Mouse (Mus musculus) kidney, embryonic 15.5 days (tissue): ENCODE measurements around the gene Gm14862. TPM values are rescaled to one million over a fixed set of nuclear protein-coding genes. Genes with fewer than 3 reads are reported as not detected.

Experiments used
- ATAC-seq: fragments of 200-750 bp; cut with Nextera tagmentation; replicated peaks from 2 replicates; pipeline ENCODE4 v1.8.0; 2017; ENCODE audit warnings: moderate TSS enrichment; ENCODE audit not compliant: low FRiP score
- H3K27ac ChIP-seq: fragments of 300-500 bp; sonication (generic); 2 replicates; pipeline ENCODE4 v1.5.1; 2015; ENCODE audit warnings: mild to moderate bottlenecking, inconsistent platforms
- H3K27me3 ChIP-seq: fragments of 300-500 bp; sonication (generic); 2 replicates; pipeline ENCODE4 v1.6.1; 2015; ENCODE audit warnings: inconsistent platforms
- H3K36me3 ChIP-seq: fragments of 300-500 bp; sonication (generic); 2 replicates; pipeline ENCODE4 v1.6.1; 2015; ENCODE audit warnings: inconsistent platforms
- H3K4me1 ChIP-seq: fragments of 300-500 bp; sonication (generic); 2 replicates; pipeline ENCODE4 v1.6.1; 2015; ENCODE audit warnings: inconsistent platforms
- H3K4me2 ChIP-seq: fragments of 300-500 bp; sonication (generic); 2 replicates; pipeline ENCODE4 v1.6.1; 2015; ENCODE audit warnings: moderate library complexity, mild to moderate bottlenecking, inconsistent platforms
- H3K4me3 ChIP-seq: fragments of 300-500 bp; sonication (generic); replicated peaks from 2 replicates; pipeline ENCODE4 v1.5.1; 2015; ENCODE audit warnings: mild to moderate bottlenecking, inconsistent platforms
- H3K9ac ChIP-seq: fragments of 300-500 bp; sonication (generic); 2 replicates; pipeline ENCODE4 v1.6.1; 2015; ENCODE audit warnings: mild to moderate bottlenecking, inconsistent platforms
- H3K9me3 ChIP-seq: fragments of 300-500 bp; sonication (generic); replicated peaks from 2 replicates; pipeline ENCODE4 v1.6.1; 2016; ENCODE audit warnings: inconsistent platforms
- WGBS: fragments of 180-500 bp; shearing (Covaris S2); methylation state at CpG from one replicate; pipeline ENCODE4 v1.1.7; 2015; ENCODE audit warnings: mixed read lengths; 5-methylcytosine and 5-hydroxymethylcytosine counted together
- polyA plus RNA-seq: library from polyadenylated mRNA; unstranded; fragments of >200 nt; fragmentation: Nextera tagmentation; extraction: Ambion mirVana; gene quantifications from 2 replicates; pipeline ENCODE4 v1.2.1, GENCODE M21; 2015

Gm14862 gene
- polyA plus RNA-seq, 1 experiment from 2014 or later, result 0.27 TPM

GRCm38 (mm10) chrX:9216244-9216643 lies 40.5 kb downstream of the Gm14862 start:
- Histone ChIP-seq H3K4me2 (no peak overlapping the region), H3K27ac (no peak overlapping the region), H3K4me3 (no peak overlapping the region), H3K36me3 (no peaks in the 10 kb centered on the region), H3K9ac (no peak overlapping the region), H3K4me1 (no peaks in the 10 kb centered on the region), H3K9me3 (no peaks in the 10 kb centered on the region), H3K27me3 (no peaks in the 10 kb centered on the region)
- 88% methylated on average over 2 of the region's 2 CpGs for WGBS
- ATAC-seq, result no peak

- Histone ChIP-seq H3K36me3 (no peaks in the 10 kb centered on the region), H3K9ac (no peak overlapping the region), H3K4me1 (no peaks in the 10 kb centered on the region; the same call in 1 of the 2 replicates), H3K27ac (no peak overlapping the region), H3K9me3 (no peaks in the 10 kb centered on the region), H3K4me2 (no peak overlapping the region), H3K27me3 (peaks cover 3% of the 10 kb centered on the region), H3K4me3 (no peak overlapping the region)
- ATAC-seq, result no peak
- WGBS, result 64% methylated on average over 2 of the region's 2 CpGs
Measured at GRCm38 (mm10) chrX:9205121-9205520, 51.6 kb downstream of the Gm14862 start.

GRCm38 (mm10) chrX:9202781-9203405 lies 53.8 kb downstream of the Gm14862 start:
- WGBS, result 49% methylated on average over 7 of the region's 7 CpGs
- ATAC-seq, result no peak
- H3K27me3 ChIP-seq, result peaks cover 17% of the 10 kb centered on the region

GRCm38 (mm10) chrX:9201954-9202353 lies 54.7 kb downstream of the Gm14862 start:
- Histone ChIP-seq H3K4me2 (no peak overlapping the region), H3K27me3 (peaks cover 17% of the 10 kb centered on the region), H3K9ac (no peak overlapping the region), H3K36me3 (no peaks in the 10 kb centered on the region), H3K4me1 (no peaks in the 10 kb centered on the region; the same call in 1 of the 2 replicates), H3K27ac (no peak overlapping the region), H3K4me3 (no peak overlapping the region), H3K9me3 (no peaks in the 10 kb centered on the region)
- WGBS, result 69% methylated on average over 2 of the region's 2 CpGs
- ATAC-seq, result no peak

More at GRCm38 (mm10) chrX:9202781-9203405, 53.8 kb downstream of the Gm14862 start:
- Histone ChIP-seq H3K27ac (no peak overlapping the region), H3K9ac (no peak overlapping the region), H3K4me1 (no peaks in the 10 kb centered on the region; the same call in 1 of the 2 replicates), H3K4me3 (no peak overlapping the region), H3K9me3 (no peaks in the 10 kb centered on the region), H3K4me2 (no peak overlapping the region), H3K36me3 (no peaks in the 10 kb centered on the region)

Other genes starting within 250 kb of the Gm14862 start
- gene Fthl17e, start 223.4 kb downstream of the Gm14862 start, polyA plus RNA-seq, result not detected in 2 replicates
- gene Fthl17f, start 193.9 kb downstream of the Gm14862 start, polyA plus RNA-seq, result not detected in 2 replicates
- gene 4930402K13Rik, start 152.3 kb downstream of the Gm14862 start, polyA plus RNA-seq, result not detected in 2 replicates
- 0.99 and 1.3 TPM in 2 replicates for gene Lancl3, start 57.0 kb downstream of the Gm14862 start, polyA plus RNA-seq
- gene Xk, start 15.9 kb upstream of the Gm14862 start, polyA plus RNA-seq, result 1.4 and 2.2 TPM in 2 replicates
- gene H2al1m, start 26.9 kb upstream of the Gm14862 start, polyA plus RNA-seq, result not detected in 2 replicates
- 0.34 TPM in 1 of 2 replicates, not detected in the other for gene H2al1k, start 93.7 kb upstream of the Gm14862 start, polyA plus RNA-seq
- gene Cybb, start 230.9 kb upstream of the Gm14862 start, polyA plus RNA-seq, result 2.3 and 2.6 TPM in 2 replicates